Mouse (Mus musculus) left cerebral cortex, adult 11 months (tissue): ENCODE results near the gene Themis2.

Experiments used
- DNase-seq: peaks from one replicate; pipeline ENCODE4 v3.0.0; 2022; ENCODE audit warnings: low spot score

Gene Themis2

DNA sequence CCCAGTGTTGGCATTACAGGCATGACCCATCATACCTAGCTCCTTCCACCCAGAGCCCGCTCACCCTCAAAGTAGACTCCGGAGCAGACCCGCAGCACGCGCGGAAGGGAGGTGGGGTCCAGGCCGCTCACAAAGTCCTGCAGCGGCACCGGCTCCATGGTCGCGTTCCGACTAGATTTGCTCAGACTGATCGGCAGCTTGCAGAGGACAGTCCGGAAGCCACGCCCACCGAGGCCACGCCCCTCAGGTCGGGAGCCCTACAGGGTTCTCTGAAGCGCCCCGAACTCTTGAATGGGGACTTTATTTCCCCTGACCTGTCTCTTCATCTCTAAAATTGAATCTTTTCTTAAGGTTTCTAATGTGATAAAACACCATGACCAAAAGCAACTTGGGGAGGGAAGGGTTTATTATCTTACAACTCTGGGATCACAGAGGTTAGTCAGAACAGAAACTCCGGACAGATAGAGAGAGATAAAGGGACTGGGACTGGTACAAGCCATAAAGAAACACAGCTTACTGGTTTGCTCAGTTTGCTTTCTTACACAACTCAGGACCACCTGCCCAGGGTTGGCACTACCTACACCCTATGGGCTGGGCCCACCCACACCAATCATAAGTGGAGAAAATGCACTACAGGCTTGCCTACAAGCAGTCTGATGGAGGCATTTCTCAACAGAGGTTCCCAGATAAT lies at the start of gene Themis2:
TSS of gene Themis2 (minus strand) at position 192 of the 691 bp plus-strand sequence.
- no peak for DNase-seq

DNA sequence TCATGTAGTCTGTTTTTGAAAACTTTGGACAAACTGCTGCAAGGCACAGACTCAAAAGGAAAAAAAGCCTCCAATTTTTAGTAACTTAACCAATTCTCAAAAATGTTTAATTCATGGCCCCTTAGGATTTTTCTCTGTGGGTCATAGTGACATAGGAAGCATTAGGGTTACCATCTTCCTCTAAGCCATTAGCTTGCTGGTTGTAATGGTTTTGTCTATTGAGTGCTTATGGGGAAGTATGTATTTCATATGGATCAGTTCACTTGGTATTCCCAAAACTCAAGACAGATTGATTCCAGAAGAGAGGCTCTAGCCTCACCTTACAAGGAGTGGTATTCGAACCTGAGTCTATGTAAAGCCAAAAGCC lies 47.5 kb upstream of the Themis2 start:
- DNase-seq, result no peak

- DNase-seq, result peak; percentile 86
Measured at GRCm38 (mm10) chr4:132842970-132843704, 47.0 kb upstream of the Themis2 start, which contains the start of gene Ppp1r8. Gene Ppp1r8, minus strand, starts transcription at chr4:132843169.

GRCm38 (mm10) chr4:132842281-132842906 lies 46.2 kb upstream of the Themis2 start:
- no peak for DNase-seq

GRCm38 (mm10) chr4:132841493-132841892 lies 45.3 kb upstream of the Themis2 start:
- no peak for DNase-seq

DNA sequence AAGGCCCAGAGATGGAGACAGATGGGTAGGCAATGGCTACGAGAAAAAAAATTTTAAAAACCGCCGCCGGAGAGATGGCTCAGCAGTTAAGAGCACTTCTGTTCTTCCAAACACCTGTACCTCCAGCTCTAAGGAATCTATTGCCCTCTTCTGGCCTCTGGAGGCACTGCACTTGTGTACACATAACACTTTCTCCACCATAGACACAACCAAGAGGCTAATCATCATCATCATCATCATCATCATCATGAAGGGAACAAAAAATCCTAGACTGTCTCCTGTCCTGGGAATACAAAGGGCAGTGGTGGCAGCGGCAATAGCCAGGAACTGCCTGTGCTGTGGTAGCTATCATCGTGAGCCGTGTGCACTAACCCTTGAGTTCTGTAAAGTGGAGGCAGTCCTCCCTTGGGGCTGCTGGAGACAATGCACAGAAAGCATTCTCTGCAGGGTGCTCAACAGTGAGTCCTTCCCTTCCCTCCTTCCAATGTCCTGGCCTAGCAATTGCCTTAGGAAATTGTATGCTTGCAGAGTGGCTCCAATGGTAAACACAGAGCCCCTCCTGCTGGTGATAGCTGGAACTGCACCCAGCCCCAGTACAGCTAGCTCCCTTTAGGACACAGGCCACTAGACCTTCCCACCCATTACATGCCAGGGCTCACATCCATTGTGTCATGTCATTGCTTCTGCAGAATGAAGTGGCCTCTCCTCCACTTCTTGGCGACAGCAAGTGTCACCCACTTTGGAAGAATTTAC lies 27.6 kb upstream of the Themis2 start:
- peak; percentile 37 for DNase-seq

DNA sequence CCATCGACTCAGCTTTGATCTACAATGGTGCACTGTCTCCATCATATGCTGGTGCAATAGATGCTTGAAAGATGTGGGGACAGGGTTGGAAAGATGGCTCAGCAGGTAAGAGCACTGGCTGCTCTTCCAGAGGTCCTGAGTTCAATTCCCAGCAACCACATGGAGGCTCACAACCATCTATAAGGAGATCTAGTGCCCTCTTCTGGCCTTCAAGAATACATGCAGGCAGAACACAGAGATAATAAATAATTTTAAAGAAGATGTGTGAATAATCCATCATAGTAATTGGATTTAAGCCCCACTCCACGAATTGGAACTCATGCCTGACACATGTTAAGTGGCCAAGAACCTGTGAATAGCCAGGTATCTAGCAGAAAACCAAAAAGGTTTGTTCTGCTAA lies 22.3 kb upstream of the Themis2 start:
- DNase-seq, result no peak

- DNase-seq, result no peak
Measured at GRCm38 (mm10) chr4:132816855-132817254, 20.7 kb upstream of the Themis2 start.

DNA sequence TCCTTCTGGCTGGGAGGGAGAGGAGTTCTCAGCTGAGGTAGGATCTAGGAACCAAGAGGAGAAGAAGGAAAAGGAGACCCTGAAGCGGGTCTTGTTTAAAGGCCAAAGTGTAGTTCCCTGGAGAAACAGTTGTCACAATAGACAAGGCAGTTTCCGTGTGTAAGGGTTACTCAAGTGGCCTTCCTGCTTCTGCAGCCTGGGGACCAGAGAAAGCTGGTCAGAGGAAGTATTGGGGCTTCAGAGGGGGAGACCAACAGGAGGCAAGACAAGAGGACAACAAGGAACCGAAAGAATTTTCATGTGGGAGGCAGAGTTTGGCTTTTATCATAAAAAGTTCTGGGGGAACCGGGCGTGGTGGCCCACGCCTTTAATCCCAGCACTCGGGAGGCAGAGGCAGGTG lies 20.2 kb upstream of the Themis2 start:
- DNase-seq, result no peak

- peak; percentile 51 for DNase-seq
Measured at GRCm38 (mm10) chr4:132809621-132810020, 13.4 kb upstream of the Themis2 start.

- no peak for DNase-seq
Measured at GRCm38 (mm10) chr4:132807771-132808641, 11.8 kb upstream of the Themis2 start.

- DNase-seq, result no peak
Measured at GRCm38 (mm10) chr4:132806620-132807191, 10.5 kb upstream of the Themis2 start.

- no peak for DNase-seq
Measured at GRCm38 (mm10) chr4:132805599-132806197, 9.5 kb upstream of the Themis2 start.

DNA sequence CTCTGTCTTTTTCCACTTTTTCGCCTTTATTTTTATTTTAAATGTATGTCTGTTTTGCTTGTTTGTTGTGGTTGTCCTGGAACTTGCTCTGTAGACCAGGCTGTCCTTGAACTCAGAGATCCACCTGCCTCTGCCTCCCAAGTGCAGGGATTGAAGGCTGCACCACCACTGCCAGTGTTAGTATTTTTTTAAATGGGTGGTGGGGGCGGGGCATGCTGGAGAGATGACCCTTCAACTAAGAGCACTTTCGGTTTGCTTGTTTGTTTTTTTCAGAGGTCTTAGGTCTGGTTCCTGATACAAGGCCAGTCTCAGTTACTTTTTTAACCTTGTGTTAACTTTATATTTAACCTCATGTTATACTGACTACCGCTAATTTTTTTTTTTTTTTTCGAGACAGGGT lies 9.0 kb upstream of the Themis2 start:
- no peak for DNase-seq

- no peak for DNase-seq
Measured at GRCm38 (mm10) chr4:132804331-132804730, 8.1 kb upstream of the Themis2 start.

GRCm38 (mm10) chr4:132803876-132804275 lies 7.7 kb upstream of the Themis2 start:
- DNase-seq, result no peak

- DNase-seq, result no peak
Measured at GRCm38 (mm10) chr4:132803212-132803611, 7.0 kb upstream of the Themis2 start.

DNA sequence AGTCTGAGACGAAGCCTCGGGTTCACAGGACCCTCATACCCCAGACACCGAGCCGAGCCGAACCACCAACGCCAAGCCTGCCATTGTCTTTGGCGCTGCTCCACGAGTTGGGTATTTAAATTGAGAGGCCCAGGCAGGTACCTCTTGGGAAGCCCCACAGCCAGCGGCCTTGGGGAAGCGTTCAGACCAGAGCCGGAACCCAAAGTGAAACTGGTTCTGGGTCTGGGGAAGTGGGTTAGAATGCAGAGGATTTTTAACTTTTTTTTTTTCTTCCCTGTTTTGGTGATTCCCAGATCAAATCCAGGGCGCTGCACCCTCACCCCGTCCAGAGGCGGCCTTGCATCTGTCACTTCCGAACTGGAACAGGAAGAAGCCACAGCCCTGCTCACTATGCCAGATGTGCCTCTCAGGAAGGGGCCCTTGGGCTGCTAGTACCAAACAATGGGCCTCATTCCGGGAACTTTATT lies 6.0 kb upstream of the Themis2 start:
- DNase-seq, result no peak

DNA sequence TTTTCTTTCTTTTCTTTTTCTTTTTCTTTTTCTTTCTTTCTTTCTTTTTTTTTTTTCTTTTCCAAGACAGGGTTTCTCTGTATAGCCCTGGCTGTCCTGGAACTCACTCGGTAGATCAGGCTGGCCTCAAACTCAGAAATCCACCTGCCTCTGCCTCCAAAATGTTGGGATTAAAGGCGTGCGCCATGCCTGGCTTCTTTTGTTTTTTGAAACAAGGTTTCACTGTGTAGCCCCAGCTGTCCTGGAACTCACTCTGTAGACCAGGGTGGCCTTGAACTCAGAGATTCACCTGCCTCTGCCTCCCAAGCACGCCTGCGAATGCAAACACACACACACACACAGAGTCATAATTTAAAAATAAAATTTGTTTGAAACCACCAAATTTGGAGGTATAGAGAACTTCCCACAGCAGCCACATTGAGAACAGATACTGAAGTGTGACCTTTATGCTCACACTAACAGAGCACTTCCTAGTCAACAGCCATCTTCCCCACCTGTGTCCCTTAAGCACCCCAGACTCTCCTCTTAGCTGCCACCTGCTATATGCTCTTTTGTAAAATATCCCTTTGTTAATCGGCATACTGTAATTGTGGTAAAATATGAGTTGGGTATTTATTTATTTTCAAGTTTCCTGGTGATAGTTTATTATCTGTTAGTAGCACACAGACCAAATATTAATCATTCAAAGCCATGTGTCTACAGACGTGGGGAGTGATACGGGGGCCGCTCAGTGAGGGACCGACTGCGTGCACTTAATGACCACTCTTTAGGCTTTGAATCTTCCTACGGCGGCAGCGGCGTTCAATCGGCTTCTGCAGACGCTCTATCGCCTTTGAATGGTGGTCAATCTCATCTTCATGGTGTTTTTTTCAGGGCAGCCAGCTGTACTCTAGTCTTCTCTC lies 5.2 kb upstream of the Themis2 start:
- DNase-seq, result no peak
